Mouse (Mus musculus) leukemia stem cell, adult 10-12 weeks (primary cell): Measurements from ENCODE around the gene Lrrc47. TPM values are rescaled to one million over a fixed set of nuclear protein-coding genes. Genes with fewer than 3 reads are reported as not detected.

Experiments used
- polyA plus RNA-seq: library from polyadenylated mRNA; stranded (reverse); fragments of >175 nt; gene quantifications from 2 replicates; pipeline ENCODE4 v1.2.3, GENCODE M21; 2012; ENCODE audit warnings: low replicate concordance

The Lrrc47 gene
- polyA plus RNA-seq, result 170 and 185 TPM in 2 replicates

GRCm38 (mm10) chr4:154011646-154012089 lies at the start of gene Lrrc47:
Lrrc47 (plus strand) TSS chr4:154011731.

GRCm38 (mm10) chr4:153974431-153975291 lies 36.9 kb upstream of the Lrrc47 start, which contains the start of the genes Dffb and Cep104:
Dffb (minus strand) TSS chr4:153975126.
Cep104 (plus strand) TSS chr4:153975194.

GRCm38 (mm10) chr4:154025641-154026440 lies 14.3 kb downstream of the Lrrc47 start, which contains the start of gene Smim1:
Smim1 (minus strand) TSS chr4:154026230.

DNA sequence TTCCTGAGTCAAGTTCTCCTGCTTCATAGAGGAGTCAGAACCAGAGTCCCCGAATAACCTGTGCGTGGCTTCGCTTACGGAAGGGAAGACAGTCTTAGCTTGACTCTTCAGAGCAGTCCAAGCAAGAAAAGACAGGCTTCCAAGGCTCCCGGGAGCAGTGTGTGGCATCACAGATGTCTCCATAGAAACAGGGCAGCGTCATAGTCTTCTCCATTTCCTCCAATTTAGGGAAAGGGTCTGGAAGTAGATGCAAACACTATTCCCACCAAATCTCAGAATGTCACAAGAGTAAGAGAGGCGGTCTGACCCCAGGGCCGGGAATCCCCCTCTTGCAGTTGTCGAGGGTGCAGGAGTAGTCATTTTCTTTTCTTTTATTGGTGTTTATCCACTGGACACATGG lies 31.0 kb downstream of the Lrrc47 start, which contains the start of gene Ccdc27:
TSS of gene Ccdc27 (minus strand) at position 101 of the 400 bp plus-strand sequence.

Other genes starting within 250 kb of the Lrrc47 start
- gene A430005L14Rik, start 54.5 kb upstream of the Lrrc47 start, polyA plus RNA-seq, result 91.2 and 174 TPM in 2 replicates
- 8.2 and 28.9 TPM in 2 replicates for gene Dffb, start 36.6 kb upstream of the Lrrc47 start, polyA plus RNA-seq
- gene Cep104, start 36.5 kb upstream of the Lrrc47 start, polyA plus RNA-seq, result 5.2 and 17.3 TPM in 2 replicates
- 59.9 and 112 TPM in 2 replicates for gene Smim1, start 14.5 kb downstream of the Lrrc47 start, polyA plus RNA-seq
- not detected in 2 replicates for gene Ccdc27, start 30.9 kb downstream of the Lrrc47 start, polyA plus RNA-seq
- 0.76 and 1.8 TPM in 2 replicates for gene Trp73, start 128.5 kb downstream of the Lrrc47 start, polyA plus RNA-seq
- gene Wrap73, start 130.6 kb downstream of the Lrrc47 start, polyA plus RNA-seq, result 6.7 and 17.6 TPM in 2 replicates
- 93.1 and 117 TPM in 2 replicates for gene Tprgl, start 148.9 kb downstream of the Lrrc47 start, polyA plus RNA-seq
- 0.17 and 0.59 TPM in 2 replicates for gene Megf6, start 159.0 kb downstream of the Lrrc47 start, polyA plus RNA-seq